Mouse (Mus musculus) erythroblast, embryonic 14.5 days (primary cell): ENCODE data around the gene Daw1. TPM values are rescaled to one million over a fixed set of nuclear protein-coding genes. Genes with fewer than 3 reads are reported as not detected.

Experiments used
- H3K27me3 ChIP-seq: 2 replicates; pipeline ENCODE4 v1.6.1; 2012; ENCODE audit warnings: inconsistent platforms; ENCODE audit not compliant: control insufficient read depth
- H3K36me3 ChIP-seq: 2 replicates; pipeline ENCODE4 v1.6.1; 2012; ENCODE audit warnings: mild to moderate bottlenecking, inconsistent platforms; ENCODE audit not compliant: control insufficient read depth
- H3K4me1 ChIP-seq: 2 replicates; pipeline ENCODE4 v1.6.1; 2012; ENCODE audit warnings: inconsistent platforms; ENCODE audit not compliant: control insufficient read depth
- H3K4me3 ChIP-seq: replicated peaks from 2 replicates; pipeline ENCODE3; 2012; ENCODE audit warnings: moderate library complexity, mild to moderate bottlenecking, inconsistent platforms
- H3K9me3 ChIP-seq: 2 replicates; pipeline ENCODE4 v1.6.1; 2012; ENCODE audit warnings: low read length, inconsistent platforms, mixed read lengths; ENCODE audit not compliant: control insufficient read depth
- GATA1 ChIP-seq: IDR thresholded peaks from 2 replicates; pipeline ENCODE4 v1.6.1; 2012; ENCODE audit warnings: low read length, inconsistent platforms, mixed read lengths
- TAL1 ChIP-seq: IDR thresholded peaks from 3 replicates; pipeline ENCODE4 v1.6.1; 2012; ENCODE audit warnings: low read length, inconsistent platforms, mixed read lengths
- polyA plus RNA-seq: library from polyadenylated mRNA; stranded (reverse); fragments of >175 nt; gene quantifications from 2 replicates; pipeline ENCODE4 v1.2.3, GENCODE M21; 2012

The Daw1 gene
- polyA plus RNA-seq, 1 experiment: not detected

DNA sequence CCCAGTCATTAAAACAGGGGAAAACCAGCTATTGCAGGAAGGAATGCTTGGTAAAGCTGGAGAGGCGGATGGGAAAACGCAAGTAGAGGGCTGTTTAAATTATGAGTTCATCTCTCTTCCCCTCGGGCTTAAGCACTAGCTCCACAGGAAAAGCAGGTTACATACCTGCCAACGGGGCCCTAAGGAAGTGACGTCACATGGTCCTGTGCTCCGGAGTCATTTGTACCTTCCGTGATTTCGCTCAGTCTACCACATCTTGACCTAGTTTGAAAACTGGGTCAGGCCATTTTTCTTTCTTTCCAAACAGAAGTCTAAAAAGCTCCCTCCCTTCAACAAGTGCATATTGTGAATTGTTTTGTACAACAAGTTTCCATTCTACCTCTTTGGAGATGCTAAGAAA, 21.7 kb upstream of the Daw1 start:
- TF ChIP-seq GATA1 (no peak), TAL1 (no peak)
- no peaks in the 10 kb centered on the region for H3K36me3 ChIP-seq
- no peaks in the 10 kb centered on the region for H3K4me1 ChIP-seq
- H3K27me3 ChIP-seq: no peaks in the 10 kb centered on the region
- H3K4me3 ChIP-seq: no peak overlapping the region
- H3K9me3 ChIP-seq: peaks cover 6% of the 10 kb centered on the region

DNA sequence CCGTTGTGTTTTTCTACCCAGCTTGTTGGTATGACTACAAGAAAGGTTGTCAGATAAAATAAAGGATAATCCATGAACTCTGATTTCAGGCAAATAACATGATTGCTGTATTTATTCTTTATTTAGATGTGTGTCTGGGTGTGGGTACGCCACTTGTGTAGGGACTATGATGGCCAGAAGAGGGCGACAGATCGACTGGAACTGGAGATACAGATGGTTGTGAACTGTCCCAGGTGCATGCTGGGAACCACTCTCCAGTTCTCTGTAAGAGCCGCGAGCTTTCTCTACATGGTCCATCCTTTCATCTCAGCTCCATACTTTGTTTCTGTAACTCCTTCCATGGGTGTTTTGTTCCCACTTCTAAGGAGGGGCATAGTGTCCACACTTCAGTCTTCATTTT, 20.8 kb upstream of the Daw1 start:
- Histone ChIP-seq H3K4me3 (no peak overlapping the region), H3K9me3 (peaks cover 6% of the 10 kb centered on the region), H3K4me1 (no peaks in the 10 kb centered on the region), H3K36me3 (no peaks in the 10 kb centered on the region), H3K27me3 (no peaks in the 10 kb centered on the region)
- TF ChIP-seq TAL1: no peak
- no peak for TF ChIP-seq GATA1

DNA sequence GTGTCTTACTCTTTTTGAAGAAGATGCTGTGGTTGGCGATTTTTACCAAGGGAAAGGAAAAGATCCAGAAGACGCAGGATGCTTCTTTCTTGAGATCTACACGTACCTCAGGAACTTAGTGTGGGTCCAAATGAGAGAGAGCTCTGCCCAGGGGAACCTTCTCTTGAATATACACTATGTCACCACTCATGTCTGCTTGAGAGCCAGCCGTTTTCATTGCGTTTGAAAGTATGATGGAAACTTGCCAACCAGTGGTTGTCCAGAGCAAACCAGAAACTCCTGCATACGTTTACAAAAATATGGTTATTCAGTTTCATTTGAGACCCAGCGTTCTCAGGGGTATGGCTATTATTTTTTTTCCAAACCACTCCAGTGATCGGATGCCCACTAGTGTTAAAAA, 18.0 kb upstream of the Daw1 start:
- Histone ChIP-seq H3K4me3 (no peak overlapping the region), H3K36me3 (no peaks in the 10 kb centered on the region), H3K27me3 (no peaks in the 10 kb centered on the region), H3K4me1 (no peaks in the 10 kb centered on the region), H3K9me3 (peaks cover 6% of the 10 kb centered on the region)
- TF ChIP-seq TAL1 (no peak), GATA1 (no peak)

DNA sequence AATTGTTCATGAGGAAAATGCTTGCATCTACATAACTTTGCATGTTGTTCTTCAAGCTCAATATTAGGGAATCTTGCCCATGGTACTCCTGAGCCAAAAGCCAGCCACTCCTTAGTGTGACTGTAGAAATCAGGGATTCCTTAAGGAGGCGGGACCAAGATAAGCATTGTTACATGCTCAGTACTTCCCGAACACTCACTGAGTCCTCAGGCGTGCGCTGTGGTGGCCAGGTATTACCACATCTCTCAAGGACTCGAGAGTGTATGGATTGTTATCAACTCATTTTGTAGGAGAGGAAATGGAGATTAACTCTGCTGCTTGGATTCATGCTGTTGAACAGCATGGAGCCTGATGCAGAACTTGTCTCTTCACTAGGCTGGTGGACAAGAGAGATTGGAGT, 17.5 kb upstream of the Daw1 start:
- H3K4me1 ChIP-seq: no peaks in the 10 kb centered on the region
- H3K27me3 ChIP-seq: no peaks in the 10 kb centered on the region
- no peak for TF ChIP-seq GATA1
- no peak overlapping the region for H3K4me3 ChIP-seq
- H3K36me3 ChIP-seq: no peaks in the 10 kb centered on the region
- peaks cover 6% of the 10 kb centered on the region for H3K9me3 ChIP-seq

DNA sequence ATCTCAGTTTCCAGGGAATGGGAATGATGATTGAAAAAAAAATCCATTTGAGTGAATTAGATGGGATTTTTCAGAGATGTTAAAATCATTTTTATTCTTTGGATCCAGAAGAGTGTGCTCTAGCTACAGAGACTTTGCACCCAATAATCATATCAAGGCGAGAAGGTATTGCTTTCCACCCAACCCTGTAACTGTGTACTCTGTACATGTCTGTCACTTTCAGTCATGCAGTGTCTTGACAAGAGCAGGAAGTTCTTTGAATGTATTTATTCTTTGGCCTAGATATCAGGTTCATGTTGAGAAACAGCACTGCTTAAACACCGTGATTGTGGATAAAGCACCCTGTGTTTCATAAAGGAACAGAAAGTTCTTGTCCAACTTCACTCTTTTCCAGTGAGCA, 13.0 kb upstream of the Daw1 start:
- H3K27me3 ChIP-seq: no peaks in the 10 kb centered on the region
- TF ChIP-seq TAL1 (no peak), GATA1 (no peak)
- H3K4me1 ChIP-seq: no peaks in the 10 kb centered on the region
- H3K9me3 ChIP-seq: no peaks in the 10 kb centered on the region
- H3K36me3 ChIP-seq: no peaks in the 10 kb centered on the region
- H3K4me3 ChIP-seq: no peak overlapping the region

DNA sequence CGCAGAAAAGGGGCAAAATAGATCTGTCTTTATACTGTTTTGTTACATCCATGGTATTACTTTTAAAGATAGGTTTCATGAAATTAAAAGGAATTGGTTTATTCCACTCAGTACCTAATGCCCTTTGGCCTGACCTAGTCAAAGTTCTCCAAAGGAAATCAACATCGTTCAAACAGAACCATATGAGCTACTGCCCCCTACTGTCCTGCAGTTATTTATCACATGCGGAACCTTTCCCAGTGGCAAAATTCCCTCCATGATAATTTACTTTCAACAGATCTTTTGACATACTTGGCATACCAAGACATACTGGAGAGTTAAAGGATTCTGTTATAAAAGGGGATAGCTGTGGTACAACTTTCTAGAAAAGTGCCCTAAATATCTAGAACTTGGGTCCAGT, 9.3 kb upstream of the Daw1 start:
- H3K4me1 ChIP-seq: no peaks in the 10 kb centered on the region
- no peaks in the 10 kb centered on the region for H3K9me3 ChIP-seq
- no peak for TF ChIP-seq TAL1
- TF ChIP-seq GATA1: no peak
- H3K4me3 ChIP-seq: no peak overlapping the region
- no peaks in the 10 kb centered on the region for H3K27me3 ChIP-seq
- H3K36me3 ChIP-seq: no peaks in the 10 kb centered on the region

DNA sequence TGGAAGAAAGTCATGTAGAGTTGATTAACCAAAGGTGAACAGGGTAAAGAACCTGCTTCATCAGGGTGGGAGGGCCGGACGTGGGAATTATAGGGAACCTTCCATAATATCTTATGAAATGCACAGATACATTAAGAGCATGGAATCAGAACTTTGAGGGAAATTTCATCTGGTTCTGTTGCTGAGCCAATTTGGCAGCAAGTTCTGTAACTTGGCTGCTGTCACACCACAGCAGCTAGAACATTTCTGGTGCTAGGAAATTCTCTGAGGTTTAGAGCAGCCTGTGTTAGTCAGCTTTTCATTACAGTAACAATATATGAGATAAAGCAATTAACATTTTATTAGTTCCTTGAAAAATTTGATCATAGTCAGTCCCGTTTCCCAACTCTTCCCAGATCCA, 6.6 kb upstream of the Daw1 start:
- H3K4me1 ChIP-seq: no peaks in the 10 kb centered on the region
- TF ChIP-seq GATA1 (no peak), TAL1 (no peak)
- no peaks in the 10 kb centered on the region for H3K9me3 ChIP-seq
- H3K36me3 ChIP-seq: no peaks in the 10 kb centered on the region
- no peak overlapping the region for H3K4me3 ChIP-seq
- no peaks in the 10 kb centered on the region for H3K27me3 ChIP-seq

DNA sequence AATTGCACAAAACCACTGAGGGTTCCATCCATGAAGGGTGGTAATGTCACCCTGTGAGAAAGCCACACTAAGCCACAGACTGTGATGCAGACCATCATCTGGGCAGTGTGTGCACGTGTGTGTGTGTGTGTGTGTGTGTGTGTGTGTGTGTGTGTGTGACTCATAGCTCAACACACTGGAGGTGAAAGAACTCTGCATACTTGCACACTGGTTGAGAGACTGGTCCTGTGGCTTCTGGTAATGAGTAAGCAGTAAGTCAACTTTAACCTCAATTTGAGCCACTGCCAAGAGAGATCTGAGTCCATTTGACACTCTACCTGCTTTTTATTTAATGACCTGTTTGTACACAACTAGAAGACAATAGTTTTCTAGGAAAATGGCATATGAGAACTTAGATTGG, 2.7 kb upstream of the Daw1 start:
- Histone ChIP-seq H3K4me1 (no peaks in the 10 kb centered on the region), H3K27me3 (no peaks in the 10 kb centered on the region), H3K4me3 (no peak overlapping the region), H3K36me3 (no peaks in the 10 kb centered on the region), H3K9me3 (no peaks in the 10 kb centered on the region)
- no peak for TF ChIP-seq GATA1
- no peak for TF ChIP-seq TAL1

DNA sequence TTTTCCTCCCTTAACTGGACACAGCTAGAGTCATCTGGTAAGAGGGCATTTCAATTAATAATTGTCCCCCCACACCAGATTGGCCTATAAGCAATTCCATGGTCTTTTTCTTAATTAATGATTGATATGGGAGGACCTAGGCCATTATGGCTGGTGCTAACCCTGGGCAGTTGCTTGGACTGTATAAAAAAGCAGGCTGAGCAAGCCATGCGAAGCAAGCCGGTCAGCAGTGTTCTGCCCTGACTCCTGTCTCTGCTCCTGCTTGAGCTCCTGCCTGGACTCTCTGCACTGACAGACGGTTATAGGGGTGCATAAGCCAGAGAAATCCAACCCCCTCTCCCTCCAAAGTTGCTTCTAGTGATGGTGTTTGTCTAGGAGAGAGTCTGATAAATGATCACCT, 2.1 kb downstream of the Daw1 start:
- TF ChIP-seq GATA1: no peak
- no peak for TF ChIP-seq TAL1
- H3K4me3 ChIP-seq: no peak overlapping the region
- no peaks in the 10 kb centered on the region for H3K4me1 ChIP-seq
- no peaks in the 10 kb centered on the region for H3K36me3 ChIP-seq
- no peaks in the 10 kb centered on the region for H3K9me3 ChIP-seq
- no peaks in the 10 kb centered on the region for H3K27me3 ChIP-seq

DNA sequence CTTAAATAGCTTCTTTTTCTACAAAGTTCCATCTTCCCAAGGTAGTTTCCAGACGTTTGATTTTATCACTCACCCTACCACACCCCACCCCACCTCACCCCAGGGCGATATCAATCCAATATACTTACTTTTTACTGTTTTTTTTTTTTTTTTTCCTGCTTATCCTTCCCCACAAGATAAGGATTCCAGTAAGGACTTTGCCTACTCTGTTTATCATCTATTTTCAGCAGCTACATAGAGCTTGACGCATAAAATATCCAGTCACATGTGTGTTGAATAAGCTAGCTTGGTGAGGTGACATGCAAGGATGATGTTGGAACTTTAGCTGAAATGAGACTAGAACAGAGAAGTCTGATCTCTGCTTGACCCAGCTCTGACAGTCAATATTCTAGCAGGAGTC, 4.5 kb downstream of the Daw1 start:
- Histone ChIP-seq H3K4me1 (no peaks in the 10 kb centered on the region), H3K36me3 (no peaks in the 10 kb centered on the region), H3K9me3 (no peaks in the 10 kb centered on the region), H3K4me3 (no peak overlapping the region), H3K27me3 (no peaks in the 10 kb centered on the region)
- no peak for TF ChIP-seq TAL1
